Mouse (Mus musculus) forebrain, embryonic 14.5 days (tissue): ENCODE results near the gene Olfr457. TPM values are rescaled to one million over a fixed set of nuclear protein-coding genes. Genes with fewer than 3 reads are reported as not detected.

ENCODE experiments used
- ATAC-seq: fragments of 200-750 bp; cut with Nextera tagmentation; 2 replicates; pipeline ENCODE4 v1.8.0; 2017; ENCODE audit warnings: mild to moderate bottlenecking, moderate library complexity
- DNase-seq: peaks from one replicate; pipeline ENCODE4 v3.0.0-alpha.2; 2015; ENCODE audit warnings: low spot score
- H3K27ac ChIP-seq: fragments of 300-500 bp; sonication (generic); 2 replicates; pipeline ENCODE4 v1.5.1; 2014; ENCODE audit warnings: low read depth, mild to moderate bottlenecking, control low read depth, low read length, moderate library complexity
- H3K27me3 ChIP-seq: fragments of 300-500 bp; sonication (generic); replicated peaks from 2 replicates; pipeline ENCODE4 v1.6.1; 2014; ENCODE audit warnings: low read length, control low read depth, mixed read lengths; ENCODE audit not compliant: control insufficient read depth, insufficient read depth
- H3K36me3 ChIP-seq: fragments of 300-500 bp; sonication (generic); 2 replicates; pipeline ENCODE4 v1.6.1; 2014; ENCODE audit warnings: low read length, control low read depth; ENCODE audit not compliant: control insufficient read depth, insufficient read depth
- H3K4me1 ChIP-seq: fragments of 300-500 bp; sonication (generic); 2 replicates; pipeline ENCODE4 v1.6.1; 2014; ENCODE audit warnings: antibody characterized with exemption, low read length, control low read depth; ENCODE audit not compliant: control insufficient read depth, insufficient read depth
- H3K4me2 ChIP-seq: fragments of 300-500 bp; sonication (generic); 2 replicates; pipeline ENCODE4 v1.6.1; 2014; ENCODE audit warnings: mild to moderate bottlenecking, control low read depth, low read length
- H3K4me3 ChIP-seq: fragments of 300-500 bp; sonication (generic); 2 replicates; pipeline ENCODE4 v1.5.1; 2014; ENCODE audit warnings: low read depth, low read length, control low read depth
- H3K9ac ChIP-seq: fragments of 300-500 bp; sonication (generic); 2 replicates; pipeline ENCODE4 v1.6.1; 2014; ENCODE audit warnings: mild to moderate bottlenecking, low read length, control low read depth, moderate library complexity
- H3K9me3 ChIP-seq: fragments of 300-500 bp; sonication (generic); replicated peaks from 2 replicates; pipeline ENCODE4 v1.6.1; 2016; ENCODE audit warnings: low read length, control low read depth, mixed read lengths; ENCODE audit not compliant: control insufficient read depth
- WGBS: fragments of 180-500 bp; shearing (Covaris S2); extraction: QIAGEN DNeasy Blood & Tissue Kit; methylation state at CpG from one replicate; pipeline ENCODE4 v1.1.7; 2014; 5-methylcytosine and 5-hydroxymethylcytosine counted together
- polyA plus RNA-seq: library from polyadenylated mRNA; unstranded; fragments of >200 nt; fragmentation: Nextera tagmentation; extraction: Ambion mirVana; gene quantifications from 2 replicates; pipeline ENCODE4 v1.2.1, GENCODE M21; 2014

Olfr457 gene
- polyA plus RNA-seq, 1 experiment from 2014 or later, result not detected

GRCm38 (mm10) chr6:42419443-42419842, 56.7 kb downstream of the Olfr457 start:
- H3K9ac ChIP-seq, result no peak overlapping the region

More at GRCm38 (mm10) chr6:42419443-42419842, 56.7 kb downstream of the Olfr457 start:
- Histone ChIP-seq H3K36me3 (no peaks in the 10 kb centered on the region), H3K27ac (no peak overlapping the region), H3K4me1 (no peaks in the 10 kb centered on the region), H3K4me3 (no peak overlapping the region), H3K9me3 (no peaks in the 10 kb centered on the region), H3K27me3 (no peaks in the 10 kb centered on the region), H3K4me2 (no peak overlapping the region)
- DNase-seq (no peak), ATAC-seq (no peak)
- WGBS, result 94% methylated on average over 2 of the region's 2 CpGs

Other genes with a start within 250 kb of the Olfr457 start
- gene Gstk1, start 230.4 kb downstream of the Olfr457 start, polyA plus RNA-seq, result 9.9 and 13.1 TPM in 2 replicates
- not detected in 2 replicates for gene Tmem139, start 214.4 kb downstream of the Olfr457 start, polyA plus RNA-seq
- gene Casp2, start 211.3 kb downstream of the Olfr457 start, polyA plus RNA-seq, result 61.3 and 65.4 TPM in 2 replicates
- 1.3 and 1.6 TPM in 2 replicates for gene Clcn1, start 189.7 kb downstream of the Olfr457 start, polyA plus RNA-seq
- gene Fam131b, start 151.7 kb downstream of the Olfr457 start, polyA plus RNA-seq, result 4.7 and 5.6 TPM in 2 replicates
- gene Zyx, start 126.7 kb downstream of the Olfr457 start, polyA plus RNA-seq, result 34.8 and 41.0 TPM in 2 replicates
- 0.05 and 0.07 TPM in 2 replicates for gene Epha1, start 103.1 kb downstream of the Olfr457 start, polyA plus RNA-seq
- gene Tas2r143, start 76.1 kb downstream of the Olfr457 start, polyA plus RNA-seq, result not detected in 2 replicates
- gene Tas2r135, start 70.9 kb downstream of the Olfr457 start, polyA plus RNA-seq, result not detected in 2 replicates
- gene Tas2r126, start 41.8 kb downstream of the Olfr457 start, polyA plus RNA-seq, result not detected in 2 replicates
- not detected in 2 replicates for gene Olfr458, start 11.1 kb downstream of the Olfr457 start, polyA plus RNA-seq
- gene Olfr456, start 10.9 kb upstream of the Olfr457 start, polyA plus RNA-seq, result not detected in 2 replicates
- not detected in 2 replicates for gene Olfr455, start 71.3 kb upstream of the Olfr457 start, polyA plus RNA-seq
- gene Tcaf3, start 121.4 kb upstream of the Olfr457 start, polyA plus RNA-seq, result not detected in 2 replicates
- 0.55 and 0.63 TPM in 2 replicates for gene Tcaf2, start 168.9 kb upstream of the Olfr457 start, polyA plus RNA-seq
- 176 and 209 TPM in 2 replicates for gene Tcaf1, start 233.8 kb upstream of the Olfr457 start, polyA plus RNA-seq